Mouse (Mus musculus) urinary bladder, postnatal 14 days (tissue): Measurements from ENCODE around the gene Inpp5f.

Experiments used
- DNase-seq: peaks from one replicate; pipeline ENCODE4 v3.0.0; 2021; ENCODE audit warnings: low spot score

Inpp5f gene

DNA sequence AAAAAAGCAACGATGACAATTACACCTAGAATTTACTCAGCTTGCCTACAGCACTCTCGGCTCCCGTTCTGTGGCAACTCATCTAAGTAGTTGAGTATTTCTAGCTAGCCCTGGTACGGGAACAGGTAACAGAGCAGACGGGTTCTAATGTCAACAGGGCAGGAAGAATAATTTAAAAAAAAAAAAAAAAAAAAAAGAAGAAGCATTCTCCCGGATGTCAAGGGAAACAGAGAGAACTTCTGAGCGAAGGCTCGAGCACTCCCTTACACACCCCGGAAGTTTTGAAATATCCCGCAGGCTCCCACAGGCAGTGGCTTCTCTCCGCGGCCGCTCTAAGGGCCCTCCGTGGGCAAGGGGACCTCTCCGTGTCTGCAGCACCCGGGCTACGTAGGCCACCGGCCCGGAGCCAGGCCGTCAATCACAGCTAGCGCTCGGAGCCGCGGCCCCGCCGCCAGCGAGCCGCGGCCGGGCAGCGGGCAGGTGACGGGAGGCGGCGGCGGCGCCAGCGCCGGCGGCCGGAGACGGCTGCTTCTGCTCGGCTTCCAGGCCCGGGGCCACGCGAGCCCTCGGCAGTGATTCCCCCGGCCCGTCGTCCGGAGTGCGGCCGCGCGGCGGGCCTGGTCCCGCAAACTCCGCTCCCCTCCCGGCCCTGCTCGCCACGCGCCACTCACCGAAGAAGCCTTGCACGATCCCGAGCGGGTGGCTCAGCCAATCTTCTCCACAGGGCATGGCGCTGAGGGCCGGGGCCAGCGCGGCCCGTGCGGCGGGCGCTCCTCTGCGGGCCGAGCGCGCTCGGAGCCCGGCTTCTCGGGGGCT is 128.5 kb downstream of the Inpp5f start:
- DNase-seq = peak; percentile 65

DNA sequence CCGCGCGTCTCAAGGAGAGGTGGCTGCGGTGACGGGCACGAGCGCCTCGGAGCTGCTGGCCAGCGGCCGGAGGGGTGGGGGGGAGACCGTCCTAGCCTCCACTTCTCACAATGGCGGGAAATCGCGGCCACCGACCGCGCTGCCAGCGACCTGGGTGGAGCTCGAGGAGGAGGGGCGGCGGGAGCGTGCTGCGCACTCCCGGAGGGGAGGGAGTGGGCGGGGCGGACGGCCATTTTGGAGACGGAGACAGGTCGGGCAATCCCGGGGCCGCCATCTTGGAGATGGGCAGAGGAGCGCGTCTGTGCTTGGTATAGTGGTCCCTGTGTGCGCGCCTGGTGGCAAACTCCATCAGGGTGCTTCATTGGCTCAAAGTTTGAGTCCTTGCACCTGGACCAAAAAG is 129.2 kb downstream of the Inpp5f start, which contains the start of gene Mcmbp:
Gene Mcmbp, minus strand, starts transcription at position 162 of the 400 bp plus-strand sequence.
- DNase-seq = peak; percentile 98

DNA sequence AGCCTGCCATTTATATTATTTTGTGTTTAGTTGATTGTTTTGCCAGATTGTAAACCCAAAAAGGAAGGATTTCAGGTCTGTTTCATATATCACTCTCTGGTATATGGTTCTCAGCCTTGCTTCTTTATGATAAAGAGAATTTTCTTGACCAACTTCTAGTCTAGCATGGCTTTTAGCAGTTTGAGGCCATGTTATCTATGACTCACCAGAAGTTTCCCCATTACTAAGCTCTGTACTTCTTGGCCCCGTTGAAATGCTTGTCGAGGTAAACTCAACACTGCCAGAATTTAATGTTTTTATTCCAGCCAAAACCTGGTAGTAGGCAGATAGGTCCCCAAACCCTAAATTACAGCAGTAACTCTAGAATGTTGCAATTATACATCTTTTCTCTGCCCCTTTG is 132.8 kb downstream of the Inpp5f start:
- DNase-seq = no peak

DNA sequence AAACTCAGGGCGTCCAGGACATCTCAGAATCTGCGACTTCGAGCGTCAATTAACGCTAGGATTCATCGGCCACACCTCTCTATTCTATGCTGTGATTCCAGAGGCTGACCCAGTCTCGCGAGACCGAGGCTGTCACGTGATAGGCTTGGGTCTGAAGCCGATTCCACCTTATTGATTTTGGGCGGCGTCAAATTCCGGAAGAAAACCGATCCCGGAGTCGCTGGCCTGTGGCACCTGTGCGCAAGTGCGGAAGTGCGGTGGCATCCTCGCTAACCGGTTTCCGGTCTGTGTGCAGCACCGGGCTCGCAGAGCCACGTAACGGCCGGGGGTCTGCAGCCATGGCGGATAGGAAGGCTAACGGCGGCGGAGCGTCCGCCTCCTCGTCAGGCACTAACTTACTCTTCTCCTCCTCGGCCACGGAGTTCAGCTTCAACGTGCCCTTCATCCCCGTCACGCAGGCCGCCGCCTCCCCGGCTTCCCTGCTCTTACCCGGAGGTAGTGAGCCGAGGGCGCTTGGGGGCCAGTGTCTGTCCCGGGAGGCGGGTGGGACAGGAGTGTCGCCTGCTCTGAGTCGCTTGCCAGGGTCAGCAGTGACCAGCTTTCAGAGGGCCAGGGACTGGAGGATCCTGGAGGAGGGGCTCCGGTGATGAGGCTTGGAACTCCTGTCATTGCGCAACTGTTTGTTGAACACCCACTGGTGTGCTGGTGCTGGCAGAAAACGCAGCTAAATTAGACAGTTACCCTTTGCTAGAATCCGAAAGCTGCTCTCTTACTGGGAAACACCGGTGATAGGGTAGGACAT is 133.8 kb downstream of the Inpp5f start, which contains the start of gene Sec23ip:
Gene Sec23ip, plus strand, starts transcription at position 260 of the 802 bp plus-strand sequence.
- peak; percentile 98 for DNase-seq
